Mouse (Mus musculus): ENCODE data around the gene Tmem131l. TPM values are rescaled to one million over a fixed set of nuclear protein-coding genes. Genes with fewer than 3 reads are reported as not detected.

Gene Tmem131l
- polyA plus RNA-seq, 1 experiment from 2014 or later, result 84.2 TPM

GRCm38 (mm10) chr3:84041739-84042138 lies 1.8 kb upstream of the Tmem131l start:
- no peak overlapping the region for H3K9ac ChIP-seq (replicated peaks; ENCODE audit: low read length)
- WGBS, result 85% methylated on average over 8 of the region's 8 CpGs
- H3K4me3 ChIP-seq (ENCODE audit: low read depth, low read length), result no peak overlapping the region
- H3K9me3 ChIP-seq (replicated peaks; ENCODE audit: control insufficient read depth, low read length), result no peaks in the 10 kb centered on the region
- H3K4me2 ChIP-seq (ENCODE audit: low read depth, low read length), result no peak overlapping the region
- DNase-seq (ENCODE audit: low spot score) (no peak), ATAC-seq (replicated peaks; ENCODE audit: insufficient number of reproducible peaks, low FRiP score, low TSS enrichment, low read depth) (no peak)
- no peaks in the 10 kb centered on the region for H3K36me3 ChIP-seq (replicated peaks; ENCODE audit: control insufficient read depth, insufficient read depth, low read depth, low read length)
- no peak overlapping the region for H3K27ac ChIP-seq (replicated peaks; ENCODE audit: low read depth, low read length)
- H3K4me1 ChIP-seq (ENCODE audit: control insufficient read depth, insufficient read depth, low read length), result peaks cover 2% of the 10 kb centered on the region; the same call in 1 of the 2 replicates
- no peaks in the 10 kb centered on the region for H3K27me3 ChIP-seq (ENCODE audit: control insufficient read depth, insufficient read depth, low read length)

GRCm38 (mm10) chr3:84040476-84041082 lies 604 bp upstream of the Tmem131l start:
- Histone ChIP-seq H3K4me2 (ENCODE audit: low read depth, low read length) (peak overlapping the region; percentile 93), H3K9ac (replicated peaks; ENCODE audit: low read length) (peak overlapping the region; percentile 97), H3K9me3 (replicated peaks; ENCODE audit: control insufficient read depth, low read length) (no peaks in the 10 kb centered on the region), H3K27me3 (ENCODE audit: control insufficient read depth, insufficient read depth, low read length) (no peaks in the 10 kb centered on the region), H3K4me1 (ENCODE audit: control insufficient read depth, insufficient read depth, low read length) (peaks cover 2% of the 10 kb centered on the region; the same call in 1 of the 2 replicates), H3K4me3 (ENCODE audit: low read depth, low read length) (peak overlapping the region; percentile 73), H3K27ac (replicated peaks; ENCODE audit: low read depth, low read length) (peak overlapping the region; percentile 87), H3K36me3 (replicated peaks; ENCODE audit: control insufficient read depth, insufficient read depth, low read depth, low read length) (no peaks in the 10 kb centered on the region)
- 5% methylated on average over 23 of the region's 23 CpGs for WGBS
- peak; percentile 74 for DNase-seq (ENCODE audit: low spot score)
- peak; percentile 56 for ATAC-seq (replicated peaks; ENCODE audit: insufficient number of reproducible peaks, low FRiP score, low TSS enrichment, low read depth)

- H3K4me1 ChIP-seq (ENCODE audit: control insufficient read depth, insufficient read depth, low read length), result peaks cover 2% of the 10 kb centered on the region; the same call in 1 of the 2 replicates
- ATAC-seq (replicated peaks; ENCODE audit: insufficient number of reproducible peaks, low FRiP score, low TSS enrichment, low read depth), result peak; percentile 17; the same call in 1 of the 2 replicates
Measured at GRCm38 (mm10) chr3:84038981-84039645, 862 bp downstream of the Tmem131l start.

GRCm38 (mm10) chr3:84038126-84038525 lies 1.8 kb downstream of the Tmem131l start:
- ATAC-seq (replicated peaks; ENCODE audit: insufficient number of reproducible peaks, low FRiP score, low TSS enrichment, low read depth), result no peak
- DNase-seq (ENCODE audit: low spot score), result no peak
- Histone ChIP-seq H3K4me1 (ENCODE audit: control insufficient read depth, insufficient read depth, low read length) (peaks cover 2% of the 10 kb centered on the region; the same call in 1 of the 2 replicates), H3K4me3 (ENCODE audit: low read depth, low read length) (peak overlapping the region; percentile 73), H3K27me3 (ENCODE audit: control insufficient read depth, insufficient read depth, low read length) (no peaks in the 10 kb centered on the region), H3K36me3 (replicated peaks; ENCODE audit: control insufficient read depth, insufficient read depth, low read depth, low read length) (no peaks in the 10 kb centered on the region), H3K9ac (replicated peaks; ENCODE audit: low read length) (peak overlapping the region; percentile 97), H3K4me2 (ENCODE audit: low read depth, low read length) (peak overlapping the region; percentile 96), H3K27ac (replicated peaks; ENCODE audit: low read depth, low read length) (no peak overlapping the region), H3K9me3 (replicated peaks; ENCODE audit: control insufficient read depth, low read length) (no peaks in the 10 kb centered on the region)
- 33% methylated on average over 1 of the region's 1 CpGs for WGBS

More at GRCm38 (mm10) chr3:84038981-84039645, 862 bp downstream of the Tmem131l start:
- Histone ChIP-seq H3K9me3 (replicated peaks; ENCODE audit: control insufficient read depth, low read length) (no peaks in the 10 kb centered on the region), H3K27ac (replicated peaks; ENCODE audit: low read depth, low read length) (peak overlapping the region; percentile 89), H3K4me3 (ENCODE audit: low read depth, low read length) (peak overlapping the region; percentile 73), H3K4me2 (ENCODE audit: low read depth, low read length) (peak overlapping the region; percentile 96), H3K9ac (replicated peaks; ENCODE audit: low read length) (peak overlapping the region; percentile 97), H3K27me3 (ENCODE audit: control insufficient read depth, insufficient read depth, low read length) (no peaks in the 10 kb centered on the region), H3K36me3 (replicated peaks; ENCODE audit: control insufficient read depth, insufficient read depth, low read depth, low read length) (no peaks in the 10 kb centered on the region)
- peak; percentile 48 for DNase-seq (ENCODE audit: low spot score)
- WGBS, result 0% methylated on average over 40 of the region's 42 CpGs

GRCm38 (mm10) chr3:84037536-84037935 lies 2.4 kb downstream of the Tmem131l start:
- DNase-seq (ENCODE audit: low spot score) (no peak), ATAC-seq (replicated peaks; ENCODE audit: insufficient number of reproducible peaks, low FRiP score, low TSS enrichment, low read depth) (no peak)
- no peaks in the 10 kb centered on the region; the same call in 1 of the 2 replicates for H3K36me3 ChIP-seq (replicated peaks; ENCODE audit: control insufficient read depth, insufficient read depth, low read depth, low read length)
- H3K9ac ChIP-seq (replicated peaks; ENCODE audit: low read length), result no peak overlapping the region
- no peaks in the 10 kb centered on the region for H3K27me3 ChIP-seq (ENCODE audit: control insufficient read depth, insufficient read depth, low read length)
- H3K4me2 ChIP-seq (ENCODE audit: low read depth, low read length), result peak overlapping the region; percentile 13; the same call in 1 of the 2 replicates
- H3K9me3 ChIP-seq (replicated peaks; ENCODE audit: control insufficient read depth, low read length), result no peaks in the 10 kb centered on the region
- peaks cover 2% of the 10 kb centered on the region; the same call in 1 of the 2 replicates for H3K4me1 ChIP-seq (ENCODE audit: control insufficient read depth, insufficient read depth, low read length)
- H3K4me3 ChIP-seq (ENCODE audit: low read depth, low read length), result peak overlapping the region; percentile 9; the same call in 1 of the 2 replicates
- no peak overlapping the region for H3K27ac ChIP-seq (replicated peaks; ENCODE audit: low read depth, low read length)
- WGBS, result 93% methylated on average over 3 of the region's 3 CpGs

GRCm38 (mm10) chr3:84036866-84037265 lies 3.1 kb downstream of the Tmem131l start:
- H3K9ac ChIP-seq (replicated peaks; ENCODE audit: low read length), result no peak overlapping the region
- DNase-seq (ENCODE audit: low spot score), result no peak
- no peaks in the 10 kb centered on the region; the same call in 1 of the 2 replicates for H3K36me3 ChIP-seq (replicated peaks; ENCODE audit: control insufficient read depth, insufficient read depth, low read depth, low read length)
- no peak overlapping the region for H3K27ac ChIP-seq (replicated peaks; ENCODE audit: low read depth, low read length)
- ATAC-seq (replicated peaks; ENCODE audit: insufficient number of reproducible peaks, low FRiP score, low TSS enrichment, low read depth), result no peak
- H3K9me3 ChIP-seq (replicated peaks; ENCODE audit: control insufficient read depth, low read length), result no peaks in the 10 kb centered on the region
- peaks cover 2% of the 10 kb centered on the region; the same call in 1 of the 2 replicates for H3K4me1 ChIP-seq (ENCODE audit: control insufficient read depth, insufficient read depth, low read length)
- H3K4me3 ChIP-seq (ENCODE audit: low read depth, low read length), result no peak overlapping the region
- WGBS, result 93% methylated on average over 4 of the region's 4 CpGs
- H3K27me3 ChIP-seq (ENCODE audit: control insufficient read depth, insufficient read depth, low read length), result no peaks in the 10 kb centered on the region
- H3K4me2 ChIP-seq (ENCODE audit: low read depth, low read length), result no peak overlapping the region

GRCm38 (mm10) chr3:84035728-84036364 lies 4.1 kb downstream of the Tmem131l start:
- H3K9me3 ChIP-seq (replicated peaks; ENCODE audit: control insufficient read depth, low read length), result no peaks in the 10 kb centered on the region
- ATAC-seq (replicated peaks; ENCODE audit: insufficient number of reproducible peaks, low FRiP score, low TSS enrichment, low read depth) (no peak), DNase-seq (ENCODE audit: low spot score) (no peak)
- no peaks in the 10 kb centered on the region for H3K27me3 ChIP-seq (ENCODE audit: control insufficient read depth, insufficient read depth, low read length)
- no peak overlapping the region for H3K9ac ChIP-seq (replicated peaks; ENCODE audit: low read length)
- WGBS, result 89% methylated on average over 6 of the region's 6 CpGs
- no peak overlapping the region for H3K4me3 ChIP-seq (ENCODE audit: low read depth, low read length)
- no peak overlapping the region for H3K4me2 ChIP-seq (ENCODE audit: low read depth, low read length)
- H3K36me3 ChIP-seq (replicated peaks; ENCODE audit: control insufficient read depth, insufficient read depth, low read depth, low read length), result peaks cover 3% of the 10 kb centered on the region
- no peak overlapping the region for H3K27ac ChIP-seq (replicated peaks; ENCODE audit: low read depth, low read length)
- H3K4me1 ChIP-seq (ENCODE audit: control insufficient read depth, insufficient read depth, low read length), result peaks cover 2% of the 10 kb centered on the region; the same call in 1 of the 2 replicates
